Mouse (Mus musculus): ENCODE measurements at regions not wholly inside any gene's neighbourhood (a gene's known extent, or its start where the extent isn't known, plus 50 kb on each side); places are given as distances from the start of the nearest gene placed in this dataset.

DNA sequence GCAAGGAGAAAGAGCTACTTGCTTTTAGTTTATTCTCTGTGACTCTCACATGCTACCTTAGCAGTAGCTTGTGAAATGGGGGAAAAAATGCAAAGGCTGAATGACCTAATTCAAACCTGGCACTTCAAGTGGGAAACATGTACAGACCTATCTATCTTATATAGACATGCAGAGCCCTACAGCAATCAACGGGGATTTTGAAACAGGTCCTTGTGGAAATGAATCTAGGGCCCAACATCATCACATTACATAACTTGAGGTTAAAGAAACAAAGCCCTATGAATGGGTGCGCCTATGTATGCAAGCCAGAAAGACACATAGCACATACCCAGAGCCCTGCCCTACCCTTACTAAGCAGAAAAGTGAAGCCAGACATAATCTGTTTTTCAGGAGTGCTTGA, 371.8 kb upstream of the A1bg start:
- Histone ChIP-seq H3K4me1 (ENCODE audit: control insufficient read depth, insufficient read depth, low read depth, low read length) (no peaks in the 10 kb centered on the region), H3K27me3 (replicated peaks; ENCODE audit: control insufficient read depth, insufficient read depth, low read length) (no peaks in the 10 kb centered on the region), H3K4me2 (ENCODE audit: low read length) (no peak overlapping the region), H3K36me3 (ENCODE audit: control insufficient read depth, insufficient read depth, low read length) (no peaks in the 10 kb centered on the region), H3K4me3 (ENCODE audit: low read length) (no peak overlapping the region), H3K9me3 (ENCODE audit: control insufficient read depth, low read length) (no peaks in the 10 kb centered on the region), H3K9ac (ENCODE audit: low read depth, low read length) (no peak overlapping the region), H3K27ac (ENCODE audit: low read depth, low read length) (no peak overlapping the region)
- 94% methylated on average over 2 of the region's 2 CpGs for WGBS
- ATAC-seq: no peak

DNA sequence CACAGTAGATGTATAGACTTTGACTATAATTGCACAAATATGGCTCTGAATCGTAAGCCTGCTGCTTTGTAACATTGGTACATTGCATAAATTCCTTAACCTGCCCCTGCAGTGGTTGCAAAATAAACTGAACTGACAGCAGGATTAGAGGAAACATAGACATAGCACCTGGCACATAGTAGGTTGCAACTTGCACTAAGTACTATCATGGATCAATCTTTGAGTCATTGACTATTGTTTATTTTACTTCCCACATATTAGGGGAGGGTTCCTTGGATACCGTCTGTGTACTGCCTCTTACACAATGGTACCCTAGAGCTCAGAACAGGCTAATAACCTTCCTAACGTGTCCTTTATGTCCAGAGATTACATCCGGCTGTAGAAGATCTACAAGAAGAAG, 371.3 kb upstream of the A1bg start:
- ATAC-seq: no peak
- 86% methylated on average over 4 of the region's 4 CpGs for whole genome bisulfite sequencing
- H3K36me3 ChIP-seq (ENCODE audit: control insufficient read depth, insufficient read depth, low read length): no peaks in the 10 kb centered on the region

DNA sequence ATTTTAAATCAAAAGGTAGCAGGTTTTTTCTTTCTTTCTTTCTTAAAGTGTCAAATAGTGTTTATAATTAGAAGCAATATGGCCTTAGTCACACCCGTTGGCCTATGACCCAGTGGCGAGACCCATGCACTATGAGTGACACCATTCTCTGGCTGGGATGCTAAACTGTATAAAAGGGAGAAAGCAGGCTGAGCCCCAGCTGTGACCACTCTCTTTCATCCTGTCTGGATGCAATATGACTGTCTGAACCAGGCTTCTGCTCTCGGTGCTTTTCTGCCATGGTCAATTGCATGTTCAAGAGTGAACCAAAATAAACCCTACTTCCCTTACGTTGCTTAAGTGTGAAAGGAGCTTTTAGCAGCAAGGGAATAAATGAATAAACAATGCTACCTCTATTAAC, 346.0 kb upstream of the A1bg start:
- Histone ChIP-seq H3K4me1 (ENCODE audit: control insufficient read depth, insufficient read depth, low read depth, low read length) (no peaks in the 10 kb centered on the region), H3K4me3 (ENCODE audit: low read length) (no peak overlapping the region), H3K4me2 (ENCODE audit: low read length) (no peak overlapping the region), H3K27me3 (replicated peaks; ENCODE audit: control insufficient read depth, insufficient read depth, low read length) (no peaks in the 10 kb centered on the region), H3K9ac (ENCODE audit: low read depth, low read length) (no peak overlapping the region), H3K27ac (ENCODE audit: low read depth, low read length) (no peak overlapping the region), H3K36me3 (ENCODE audit: control insufficient read depth, insufficient read depth, low read length) (no peaks in the 10 kb centered on the region), H3K9me3 (ENCODE audit: control insufficient read depth, low read length) (no peaks in the 10 kb centered on the region)
- no peak for ATAC-seq
- 38% methylated on average over 4 of the region's 4 CpGs for WGBS

More for the DNA sequence above, 371.3 kb upstream of the A1bg start:
- H3K27ac ChIP-seq (ENCODE audit: low read depth, low read length): no peak overlapping the region
- no peak overlapping the region for H3K4me2 ChIP-seq (ENCODE audit: low read length)
- no peaks in the 10 kb centered on the region for H3K9me3 ChIP-seq (ENCODE audit: control insufficient read depth, low read length)
- H3K9ac ChIP-seq (ENCODE audit: low read depth, low read length): no peak overlapping the region
- H3K4me3 ChIP-seq (ENCODE audit: low read length): no peak overlapping the region
- H3K4me1 ChIP-seq (ENCODE audit: control insufficient read depth, insufficient read depth, low read depth, low read length): no peaks in the 10 kb centered on the region
- H3K27me3 ChIP-seq (replicated peaks; ENCODE audit: control insufficient read depth, insufficient read depth, low read length): no peaks in the 10 kb centered on the region

DNA sequence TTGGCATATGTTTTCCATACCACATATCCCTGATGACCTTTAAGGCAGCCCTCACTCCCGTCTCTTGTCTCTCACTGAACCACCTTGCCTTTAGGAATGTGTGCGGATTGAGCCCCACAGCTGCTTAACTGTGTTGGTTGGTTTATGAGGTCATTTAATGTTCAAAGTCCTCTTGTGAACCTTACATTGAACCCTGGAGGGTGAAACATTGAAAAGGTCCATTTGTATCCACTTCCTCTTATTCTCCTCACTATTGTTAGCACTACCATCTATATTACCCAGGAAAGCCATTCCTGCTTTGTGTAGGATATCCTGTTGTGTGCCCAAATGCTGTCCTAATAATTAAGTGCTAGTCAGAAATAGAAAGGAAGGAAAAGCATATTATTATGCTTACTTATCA, 336.2 kb upstream of the A1bg start:
- H3K36me3 ChIP-seq (ENCODE audit: control insufficient read depth, insufficient read depth, low read length): no peaks in the 10 kb centered on the region
- no peaks in the 10 kb centered on the region for H3K4me1 ChIP-seq (ENCODE audit: control insufficient read depth, insufficient read depth, low read depth, low read length)
- no peak overlapping the region for H3K9ac ChIP-seq (ENCODE audit: low read depth, low read length)
- H3K4me3 ChIP-seq (ENCODE audit: low read length): no peak overlapping the region
- H3K4me2 ChIP-seq (ENCODE audit: low read length): no peak overlapping the region
- H3K27ac ChIP-seq (ENCODE audit: low read depth, low read length): no peak overlapping the region
- H3K27me3 ChIP-seq (replicated peaks; ENCODE audit: control insufficient read depth, insufficient read depth, low read length): no peaks in the 10 kb centered on the region
- no peaks in the 10 kb centered on the region for H3K9me3 ChIP-seq (ENCODE audit: control insufficient read depth, low read length)
- ATAC-seq: no peak
- WGBS: 77% methylated on average over 2 of the region's 2 CpGs

DNA sequence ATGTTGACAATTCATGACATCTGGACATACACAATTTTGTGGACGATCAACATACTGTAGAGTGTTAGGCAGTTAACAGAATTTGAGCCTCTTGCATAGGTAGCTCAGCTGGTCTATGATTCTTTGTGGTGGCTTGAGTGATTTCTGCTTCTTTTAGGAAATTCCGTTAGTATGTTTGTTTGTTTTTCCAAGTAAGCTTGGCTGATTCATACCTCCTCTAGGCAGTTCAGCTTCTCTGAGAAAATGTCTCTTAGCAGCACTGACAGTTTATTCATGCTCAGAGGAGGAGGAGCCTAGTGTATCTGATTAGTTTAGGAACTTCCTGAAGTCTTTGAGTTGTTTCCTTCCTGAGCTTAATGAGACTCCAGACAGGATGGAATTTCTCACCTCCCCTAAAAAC, 321.7 kb upstream of the A1bg start:
- Histone ChIP-seq H3K4me2 (ENCODE audit: low read length) (no peak overlapping the region), H3K9me3 (ENCODE audit: control insufficient read depth, low read length) (no peaks in the 10 kb centered on the region), H3K9ac (ENCODE audit: low read depth, low read length) (no peak overlapping the region), H3K27me3 (replicated peaks; ENCODE audit: control insufficient read depth, insufficient read depth, low read length) (no peaks in the 10 kb centered on the region), H3K27ac (ENCODE audit: low read depth, low read length) (no peak overlapping the region), H3K36me3 (ENCODE audit: control insufficient read depth, insufficient read depth, low read length) (no peaks in the 10 kb centered on the region), H3K4me3 (ENCODE audit: low read length) (no peak overlapping the region), H3K4me1 (ENCODE audit: control insufficient read depth, insufficient read depth, low read depth, low read length) (peaks cover 3% of the 10 kb centered on the region)
- 85% methylated on average over 2 of the region's 2 CpGs for WGBS
- no peak for ATAC-seq

DNA sequence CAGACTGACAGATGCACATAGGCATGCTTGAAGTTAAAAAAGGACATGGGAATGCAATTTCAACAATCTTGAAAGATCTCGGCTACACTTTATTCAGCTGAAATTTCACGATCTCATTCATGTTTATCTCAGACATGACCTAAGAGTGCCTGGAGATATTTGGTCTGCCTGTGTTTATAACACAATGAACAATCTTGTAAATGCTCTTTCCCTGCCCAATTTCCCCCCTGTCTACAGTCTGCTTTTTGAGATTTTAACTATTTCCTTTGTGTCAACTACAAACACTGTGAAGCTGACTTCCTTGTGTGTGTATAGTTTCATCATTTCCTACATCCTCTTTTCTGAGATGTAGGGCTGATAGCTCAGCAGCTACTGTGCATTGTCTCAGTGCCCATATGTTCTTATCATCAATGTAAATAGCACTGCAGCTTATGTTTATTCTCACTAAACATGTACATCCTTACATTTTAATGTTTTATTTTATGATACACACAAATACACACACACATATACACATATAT, 319.4 kb upstream of the A1bg start:
- Histone ChIP-seq H3K4me2 (ENCODE audit: low read length) (no peak overlapping the region), H3K36me3 (ENCODE audit: control insufficient read depth, insufficient read depth, low read length) (no peaks in the 10 kb centered on the region), H3K4me3 (ENCODE audit: low read length) (no peak overlapping the region), H3K4me1 (ENCODE audit: control insufficient read depth, insufficient read depth, low read depth, low read length) (peaks cover 3% of the 10 kb centered on the region), H3K27ac (ENCODE audit: low read depth, low read length) (no peak overlapping the region), H3K9ac (ENCODE audit: low read depth, low read length) (no peak overlapping the region), H3K27me3 (replicated peaks; ENCODE audit: control insufficient read depth, insufficient read depth, low read length) (no peaks in the 10 kb centered on the region), H3K9me3 (ENCODE audit: control insufficient read depth, low read length) (no peaks in the 10 kb centered on the region)
- no peak for ATAC-seq
- WGBS: 76% methylated on average over 2 of the region's 2 CpGs

DNA sequence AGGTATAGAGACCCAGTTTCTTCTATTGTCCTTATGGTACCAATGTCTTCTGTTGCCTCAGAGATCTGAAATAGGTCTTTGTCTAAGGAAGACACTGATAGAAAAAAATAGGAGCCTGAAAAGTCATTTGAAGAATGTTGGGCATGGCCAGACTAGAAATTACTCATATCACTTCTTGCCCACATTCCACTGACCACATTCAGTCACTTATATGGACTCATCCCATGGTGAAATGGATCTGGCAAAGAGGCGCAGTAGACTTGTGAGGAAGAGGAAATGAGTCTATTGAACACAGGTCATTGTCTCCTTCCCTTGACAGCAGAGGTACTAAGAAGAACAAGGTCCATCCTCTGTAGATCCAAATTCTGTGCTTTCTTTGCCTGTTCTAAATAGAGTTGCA, 318.9 kb upstream of the A1bg start:
- Histone ChIP-seq H3K9me3 (ENCODE audit: control insufficient read depth, low read length) (no peaks in the 10 kb centered on the region), H3K4me2 (ENCODE audit: low read length) (no peak overlapping the region), H3K27me3 (replicated peaks; ENCODE audit: control insufficient read depth, insufficient read depth, low read length) (no peaks in the 10 kb centered on the region), H3K4me1 (ENCODE audit: control insufficient read depth, insufficient read depth, low read depth, low read length) (peaks cover 3% of the 10 kb centered on the region), H3K4me3 (ENCODE audit: low read length) (no peak overlapping the region), H3K27ac (ENCODE audit: low read depth, low read length) (no peak overlapping the region), H3K9ac (ENCODE audit: low read depth, low read length) (no peak overlapping the region), H3K36me3 (ENCODE audit: control insufficient read depth, insufficient read depth, low read length) (no peaks in the 10 kb centered on the region)
- no peak for ATAC-seq
- WGBS: 90% methylated on average over 1 of the region's 1 CpGs

DNA sequence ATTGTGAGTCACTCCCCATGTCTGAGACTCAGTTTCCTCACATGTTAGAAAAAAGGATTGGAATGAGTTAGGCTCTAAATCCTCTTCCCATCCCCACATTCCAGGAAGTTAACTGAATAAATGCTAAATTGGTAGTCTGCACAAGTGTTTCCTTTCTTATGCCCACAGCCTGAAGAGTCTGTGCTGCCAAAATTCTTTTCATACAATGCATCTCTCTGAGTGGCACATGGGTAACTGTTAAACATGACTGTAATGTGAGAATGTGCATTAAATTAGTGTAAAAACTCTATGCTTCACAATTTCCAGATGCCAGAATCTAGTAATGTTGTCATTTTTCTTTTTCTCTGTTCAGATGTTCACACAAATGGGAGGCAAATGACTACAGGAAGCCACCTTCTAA, 317.5 kb upstream of the A1bg start:
- ATAC-seq: no peak
- no peak overlapping the region for H3K4me3 ChIP-seq (ENCODE audit: low read length)
- peaks cover 3% of the 10 kb centered on the region for H3K4me1 ChIP-seq (ENCODE audit: control insufficient read depth, insufficient read depth, low read depth, low read length)
- H3K36me3 ChIP-seq (ENCODE audit: control insufficient read depth, insufficient read depth, low read length): no peaks in the 10 kb centered on the region
- H3K9ac ChIP-seq (ENCODE audit: low read depth, low read length): no peak overlapping the region
- no peaks in the 10 kb centered on the region for H3K9me3 ChIP-seq (ENCODE audit: control insufficient read depth, low read length)
- no peak overlapping the region for H3K4me2 ChIP-seq (ENCODE audit: low read length)
- no peak overlapping the region for H3K27ac ChIP-seq (ENCODE audit: low read depth, low read length)
- H3K27me3 ChIP-seq (replicated peaks; ENCODE audit: control insufficient read depth, insufficient read depth, low read length): no peaks in the 10 kb centered on the region

DNA sequence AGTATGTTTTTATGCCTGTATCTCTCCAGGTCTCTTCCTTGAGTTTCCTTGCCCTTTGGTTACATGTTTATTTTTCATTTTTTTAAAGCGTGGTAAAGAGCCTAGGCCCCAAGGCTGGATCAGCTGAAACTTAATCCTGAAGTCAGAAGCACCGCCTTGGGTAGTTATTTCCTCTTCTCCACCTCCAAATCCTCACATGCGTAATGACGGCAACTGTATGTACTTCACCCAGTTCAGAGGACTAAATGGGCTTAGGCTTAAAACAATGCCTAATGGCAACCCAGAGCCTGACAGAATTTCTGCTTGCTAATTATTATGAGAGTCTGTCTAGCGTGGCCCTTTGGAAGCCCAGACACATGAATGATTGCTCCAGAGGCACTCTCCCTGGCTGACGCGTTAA, 316.6 kb upstream of the A1bg start:
- no peaks in the 10 kb centered on the region for H3K9me3 ChIP-seq (ENCODE audit: control insufficient read depth, low read length)
- H3K27ac ChIP-seq (ENCODE audit: low read depth, low read length): no peak overlapping the region
- no peak overlapping the region for H3K4me2 ChIP-seq (ENCODE audit: low read length)
- H3K36me3 ChIP-seq (ENCODE audit: control insufficient read depth, insufficient read depth, low read length): no peaks in the 10 kb centered on the region
- ATAC-seq: no peak
- no peak overlapping the region for H3K4me3 ChIP-seq (ENCODE audit: low read length)
- WGBS: 69% methylated on average over 7 of the region's 7 CpGs
- H3K4me1 ChIP-seq (ENCODE audit: control insufficient read depth, insufficient read depth, low read depth, low read length): peaks cover 3% of the 10 kb centered on the region
- H3K9ac ChIP-seq (ENCODE audit: low read depth, low read length): no peak overlapping the region; the same call in 1 of the 2 replicates
- H3K27me3 ChIP-seq (replicated peaks; ENCODE audit: control insufficient read depth, insufficient read depth, low read length): no peaks in the 10 kb centered on the region

DNA sequence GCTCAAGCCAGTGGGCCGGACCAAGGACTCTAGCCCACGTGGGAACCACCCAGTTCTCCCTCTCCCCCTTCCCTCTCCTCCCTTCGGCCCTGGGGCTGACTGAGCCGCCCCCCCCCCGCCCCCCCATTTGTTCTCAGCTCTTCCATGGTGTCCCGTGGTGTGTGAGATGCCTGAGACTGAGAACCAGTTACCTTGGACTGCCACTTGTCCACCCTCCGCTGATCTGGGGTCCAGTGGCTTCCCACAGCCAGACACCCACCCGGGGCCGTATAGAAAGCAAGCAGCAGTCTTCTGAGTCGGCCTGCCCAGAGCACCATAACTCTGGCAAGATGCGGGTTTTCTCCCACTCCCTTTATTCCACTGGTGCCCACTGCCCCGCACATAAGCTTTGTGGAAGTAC, 316.2 kb upstream of the A1bg start:
- no peak overlapping the region for H3K4me3 ChIP-seq (ENCODE audit: low read length)
- peaks cover 3% of the 10 kb centered on the region for H3K4me1 ChIP-seq (ENCODE audit: control insufficient read depth, insufficient read depth, low read depth, low read length)
- no peaks in the 10 kb centered on the region for H3K9me3 ChIP-seq (ENCODE audit: control insufficient read depth, low read length)
- ATAC-seq: no peak
- no peak overlapping the region for H3K27ac ChIP-seq (ENCODE audit: low read depth, low read length)
- WGBS: 66% methylated on average over 12 of the region's 12 CpGs
- no peaks in the 10 kb centered on the region for H3K36me3 ChIP-seq (ENCODE audit: control insufficient read depth, insufficient read depth, low read length)
- no peak overlapping the region for H3K9ac ChIP-seq (ENCODE audit: low read depth, low read length)
- no peaks in the 10 kb centered on the region for H3K27me3 ChIP-seq (replicated peaks; ENCODE audit: control insufficient read depth, insufficient read depth, low read length)
- no peak overlapping the region for H3K4me2 ChIP-seq (ENCODE audit: low read length)

Measured in hindbrain, embryonic 16.5 days (tissue).